Mouse (Mus musculus) MEL (cell line): ENCODE data around the gene 9530003J23Rik.

Source experiments
- BHLHE40 ChIP-seq: IDR thresholded peaks from 2 replicates; pipeline ENCODE4 v1.6.1; 2012; ENCODE audit warnings: low read depth, mild to moderate bottlenecking, inconsistent platforms, low read length, improper control_type of control experiment, borderline replicate concordance
- CHD1 ChIP-seq: IDR thresholded peaks from 2 replicates; pipeline ENCODE4 v1.6.1; 2012; ENCODE audit warnings: low read depth, mild to moderate bottlenecking, inconsistent platforms, low read length, improper control_type of control experiment
- CTCF ChIP-seq, 3 experiments: IDR thresholded peaks in 2 of 3; conservative IDR thresholded peaks in 1 of 3; 2 replicates each; pipeline ENCODE4 v1.5.1; 2011 to 2012; ENCODE audit warnings: low read length in 3 of 3, low read depth in 2 of 3, mild to moderate bottlenecking in 2 of 3, improper control_type of control experiment in 1 of 3, inconsistent platforms in 1 of 3, mixed read lengths in 1 of 3, moderate library complexity in 1 of 3; ENCODE audit not compliant: control insufficient read depth in 1 of 3, insufficient read depth in 1 of 3, poor library complexity in 1 of 3, severe bottlenecking in 1 of 3
- EP300 ChIP-seq, 2 experiments: IDR thresholded peaks; 2 replicates each; pipeline ENCODE4 v1.6.1; 2011; ENCODE audit warnings: improper control_type of control experiment in 2 of 2, low read length in 2 of 2, low read depth in 1 of 2, mild to moderate bottlenecking in 1 of 2
- GATA1 ChIP-seq: IDR thresholded peaks from 2 replicates; pipeline ENCODE4 v1.6.1; 2011; ENCODE audit warnings: low read depth, low read length, improper control_type of control experiment
- HCFC1 ChIP-seq: IDR thresholded peaks from 2 replicates; pipeline ENCODE4 v1.6.1; 2012; ENCODE audit warnings: low read depth, mild to moderate bottlenecking, inconsistent platforms, low read length, improper control_type of control experiment, moderate library complexity
- MXI1 ChIP-seq: IDR thresholded peaks from 2 replicates; pipeline ENCODE4 v1.6.1; 2011; ENCODE audit warnings: mild to moderate bottlenecking, low read depth, low read length, improper control_type of control experiment
- POLR2A ChIP-seq, 2 experiments: IDR thresholded peaks; 2 replicates each; pipeline ENCODE4 v1.6.1; 2011 to 2012; ENCODE audit warnings: low read length in 2 of 2, mild to moderate bottlenecking in 2 of 2, control low read depth in 1 of 2, improper control_type of control experiment in 1 of 2, low read depth in 1 of 2, moderate library complexity in 1 of 2; ENCODE audit not compliant: control insufficient read depth in 1 of 2, insufficient read depth in 1 of 2, poor library complexity in 1 of 2
- POLR2AphosphoS5 ChIP-seq: IDR thresholded peaks from 2 replicates; pipeline ENCODE4 v1.6.1; 2012; ENCODE audit warnings: low read depth, borderline replicate concordance, mild to moderate bottlenecking, inconsistent platforms, low read length, moderate library complexity, mixed read lengths
- RCOR1 ChIP-seq: IDR thresholded peaks from 2 replicates; pipeline ENCODE4 v1.6.1; 2012; ENCODE audit warnings: low read depth, mild to moderate bottlenecking, inconsistent platforms, low read length, improper control_type of control experiment
- SMC3 ChIP-seq: IDR thresholded peaks from 2 replicates; pipeline ENCODE4 v1.6.1; 2011; ENCODE audit warnings: low read depth, low read length, improper control_type of control experiment
- TCF12 ChIP-seq: IDR thresholded peaks from 2 replicates; pipeline ENCODE4 v1.6.1; 2014; ENCODE audit warnings: low read depth, mild to moderate bottlenecking, inconsistent platforms, low read length, improper control_type of control experiment, moderate library complexity
- ZMIZ1 ChIP-seq: IDR thresholded peaks from 2 replicates; pipeline ENCODE4 v1.6.1; 2012; ENCODE audit warnings: low read depth, mild to moderate bottlenecking, inconsistent platforms, low read length, improper control_type of control experiment, moderate library complexity

- TF ChIP-seq POLR2AphosphoS5: no peak
- no peak for TF ChIP-seq EP300 (IDR thresholded peaks at IDR 0.05; ENCODE audit: low read depth in 1 of 2, low read length in 2 of 2)
- TF ChIP-seq ZMIZ1: no peak
- no peak for TF ChIP-seq CHD1
- no peak for TF ChIP-seq CTCF (IDR thresholded peaks at IDR 0.05 in 2 of 3, conservative IDR thresholded peaks at IDR 0.05 in 1 of 3; ENCODE audit: control insufficient read depth in 1 of 3, insufficient read depth in 1 of 3, low read depth in 2 of 3, low read length in 3 of 3, poor library complexity in 1 of 3, severe bottlenecking in 1 of 3)
- no peak for TF ChIP-seq TCF12
- no peak for TF ChIP-seq BHLHE40
- no peak for TF ChIP-seq POLR2A (IDR thresholded peaks at IDR 0.05; ENCODE audit: control insufficient read depth in 1 of 2, insufficient read depth in 1 of 2, low read depth in 1 of 2, low read length in 2 of 2, poor library complexity in 1 of 2)
- TF ChIP-seq RCOR1: no peak
- no peak for TF ChIP-seq SMC3
- TF ChIP-seq MXI1: no peak
- no peak for TF ChIP-seq GATA1
- TF ChIP-seq HCFC1: no peak
Observed at GRCm38 (mm10) chr10:117203558-117203981, 34.9 kb downstream of the 9530003J23Rik start.
